Mouse (Mus musculus): ENCODE results near the gene Slc12a6.

- no peak for TF ChIP-seq CTCF (IDR thresholded peaks at IDR 0.05; ENCODE audit: low read depth)
- no peak for TF ChIP-seq EP300 (IDR thresholded peaks at IDR 0.05; ENCODE audit: low read depth)
Observed at GRCm38 (mm10) chr2:112220880-112221279, 44.7 kb upstream of the Slc12a6 start.
